Mouse (Mus musculus) thymus, adult 2 months (tissue): ENCODE data around the gene Psmb3.

Experiments
- CTCF ChIP-seq: fragments of 200-500 bp; IDR thresholded peaks from 2 replicates; pipeline ENCODE4 v1.5.1; 2012; ENCODE audit warnings: mild to moderate bottlenecking, control low read depth, low read length, moderate library complexity, borderline replicate concordance; ENCODE audit not compliant: control insufficient read depth, poor library complexity, insufficient read depth; ENCODE audit errors: extremely low read depth
- POLR2A ChIP-seq: fragments of 200-500 bp; IDR thresholded peaks from 2 replicates; pipeline ENCODE4 v1.6.1; 2012; ENCODE audit warnings: mild to moderate bottlenecking, low read length, control low read depth, moderate library complexity; ENCODE audit not compliant: control insufficient read depth, poor library complexity, insufficient read depth; ENCODE audit errors: extremely low read depth

GRCm38 (mm10) chr11:97657184-97657945, 45.8 kb upstream of the Psmb3 start:
- TF ChIP-seq CTCF (no peak), POLR2A (no peak)
